Mouse (Mus musculus): ENCODE measurements around the gene Rps6ka4. TPM values are rescaled to one million over a fixed set of nuclear protein-coding genes. Genes with fewer than 3 reads are reported as not detected.
A peak's percentile ranks its signal among the peaks of the same experiment; 100 is the strongest.

The Rps6ka4 gene
- polyA plus RNA-seq, 1 experiment from 2014 or later: 28.6 TPM

DNA sequence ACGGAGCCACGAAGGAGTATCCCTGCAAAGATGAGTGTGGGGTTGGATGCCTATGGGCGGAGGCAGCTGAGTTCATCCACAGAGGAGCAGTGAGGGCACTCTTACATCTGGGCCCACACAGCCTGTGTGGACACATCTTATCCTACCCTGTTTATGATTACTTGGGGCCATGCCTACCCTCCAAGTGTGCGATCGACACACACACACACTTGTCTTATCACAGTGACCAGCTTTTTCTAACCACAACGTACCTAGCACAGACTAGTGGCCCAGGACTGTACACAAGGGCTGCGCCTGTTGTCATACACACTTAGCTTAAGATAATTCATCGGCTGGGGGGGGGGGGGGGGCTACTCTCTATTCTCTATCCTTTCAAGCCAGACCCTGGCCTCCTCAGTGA is 8.1 kb downstream of the Rps6ka4 start:
- Histone ChIP-seq H3K4me3 (ENCODE audit: low read depth, low read length) (no peak overlapping the region), H3K27me3 (ENCODE audit: insufficient read depth, low read length) (peaks cover 39% of the 10 kb centered on the region), H3K36me3 (ENCODE audit: insufficient read depth) (peaks cover 46% of the 10 kb centered on the region), H3K9ac (no peak overlapping the region), H3K4me2 (no peak overlapping the region), H3K27ac (ENCODE audit: low read depth) (no peak overlapping the region), H3K9me3 (ENCODE audit: low read depth, low read length) (no peaks in the 10 kb centered on the region), H3K4me1 (ENCODE audit: insufficient read depth) (no peaks in the 10 kb centered on the region)
- no peak for TF ChIP-seq CTCF (IDR thresholded peaks at IDR 0.05; ENCODE audit: low read depth)
- DNase-seq: no peak
- WGBS: 86% methylated on average over 8 of the region's 8 CpGs
- ATAC-seq (ENCODE audit: insufficient read depth): no peak

DNA sequence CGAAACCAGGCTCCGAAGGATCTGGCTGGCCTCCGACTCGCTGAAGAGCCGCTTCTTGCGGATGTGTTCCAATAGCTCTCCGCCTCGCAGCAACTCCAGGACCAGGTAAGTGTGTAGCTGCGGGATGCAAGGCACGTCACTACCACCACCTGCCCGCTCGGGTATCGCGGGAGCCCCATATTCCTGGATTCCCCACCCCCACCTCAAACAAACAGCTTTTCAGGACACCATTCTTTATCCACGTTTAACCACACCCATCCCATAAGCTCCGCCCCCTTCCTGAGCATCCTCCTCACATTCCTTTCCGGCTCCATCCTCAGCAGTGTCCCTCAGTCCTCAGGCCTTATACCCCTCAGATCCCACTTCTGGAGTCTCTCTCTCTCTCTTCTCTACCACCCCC is 9.1 kb downstream of the Rps6ka4 start:
- ATAC-seq (ENCODE audit: insufficient read depth): no peak
- peaks cover 39% of the 10 kb centered on the region for H3K36me3 ChIP-seq (ENCODE audit: insufficient read depth)
- DNase-seq: no peak
- 21% methylated on average over 17 of the region's 17 CpGs for WGBS
- H3K9me3 ChIP-seq (ENCODE audit: low read depth, low read length): no peaks in the 10 kb centered on the region
- no peak for TF ChIP-seq CTCF (IDR thresholded peaks at IDR 0.05; ENCODE audit: low read depth)
- H3K27ac ChIP-seq (ENCODE audit: low read depth): no peak overlapping the region
- H3K4me2 ChIP-seq: 0 out of 2 replicates have a peak overlapping the region, but pooled peaks have one; percentile 20
- H3K4me3 ChIP-seq (ENCODE audit: low read depth, low read length): no peak overlapping the region
- no peak overlapping the region for H3K9ac ChIP-seq
- peaks cover 39% of the 10 kb centered on the region for H3K27me3 ChIP-seq (ENCODE audit: insufficient read depth, low read length)
- no peaks in the 10 kb centered on the region for H3K4me1 ChIP-seq (ENCODE audit: insufficient read depth)

DNA sequence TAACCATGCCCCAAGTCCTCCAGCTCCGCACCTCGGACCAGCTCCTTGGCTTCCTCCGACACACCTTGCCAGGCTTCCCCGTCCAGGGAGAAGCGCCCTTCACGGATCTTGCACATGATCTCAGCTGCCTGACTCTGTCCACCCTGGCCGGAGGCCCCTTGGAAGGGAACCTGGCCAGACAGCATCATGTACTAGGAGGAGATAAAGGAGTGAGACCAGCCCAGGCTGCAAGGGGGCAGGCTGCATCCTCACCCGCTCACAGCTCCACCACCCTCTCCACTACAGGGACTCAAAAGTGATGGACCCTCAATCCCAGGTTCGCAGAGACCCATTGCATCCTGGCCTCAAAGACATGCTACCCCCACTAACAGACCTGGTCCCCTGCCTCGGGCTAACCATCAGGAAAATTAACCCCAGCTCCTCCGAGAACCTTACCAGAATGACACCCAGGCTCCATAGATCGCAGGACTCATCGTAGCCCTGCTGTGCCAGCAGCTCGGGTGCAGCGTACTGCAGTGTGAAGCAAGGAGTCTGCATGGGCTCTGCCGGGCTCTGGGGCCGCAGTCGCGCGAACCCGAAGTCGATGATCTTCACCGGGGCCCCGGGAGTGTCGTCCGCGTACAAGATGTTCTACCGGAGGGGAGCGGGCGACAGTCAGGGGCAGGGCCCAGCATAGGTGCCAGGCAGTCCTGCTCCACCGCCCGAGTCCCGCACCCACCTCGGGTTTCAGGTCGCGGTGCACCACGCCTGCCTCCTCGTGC is 9.7 kb downstream of the Rps6ka4 start:
- no peak for TF ChIP-seq CTCF (IDR thresholded peaks at IDR 0.05; ENCODE audit: low read depth)
- Histone ChIP-seq H3K27me3 (ENCODE audit: insufficient read depth, low read length) (peaks cover 39% of the 10 kb centered on the region), H3K4me1 (ENCODE audit: insufficient read depth) (no peaks in the 10 kb centered on the region), H3K36me3 (ENCODE audit: insufficient read depth) (peaks cover 36% of the 10 kb centered on the region), H3K4me3 (ENCODE audit: low read depth, low read length) (peak overlapping the region; percentile 20; the same call in 1 of the 2 replicates), H3K9me3 (ENCODE audit: low read depth, low read length) (no peaks in the 10 kb centered on the region), H3K4me2 (peak overlapping the region; percentile 55), H3K9ac (no peak overlapping the region; the same call in 1 of the 2 replicates), H3K27ac (ENCODE audit: low read depth) (no peak overlapping the region)
- 20% methylated on average over 38 of the region's 38 CpGs for WGBS
- ATAC-seq (ENCODE audit: insufficient read depth): 0 out of 2 replicates have a peak, but pooled peaks have one; percentile 21
- no peak for DNase-seq

DNA sequence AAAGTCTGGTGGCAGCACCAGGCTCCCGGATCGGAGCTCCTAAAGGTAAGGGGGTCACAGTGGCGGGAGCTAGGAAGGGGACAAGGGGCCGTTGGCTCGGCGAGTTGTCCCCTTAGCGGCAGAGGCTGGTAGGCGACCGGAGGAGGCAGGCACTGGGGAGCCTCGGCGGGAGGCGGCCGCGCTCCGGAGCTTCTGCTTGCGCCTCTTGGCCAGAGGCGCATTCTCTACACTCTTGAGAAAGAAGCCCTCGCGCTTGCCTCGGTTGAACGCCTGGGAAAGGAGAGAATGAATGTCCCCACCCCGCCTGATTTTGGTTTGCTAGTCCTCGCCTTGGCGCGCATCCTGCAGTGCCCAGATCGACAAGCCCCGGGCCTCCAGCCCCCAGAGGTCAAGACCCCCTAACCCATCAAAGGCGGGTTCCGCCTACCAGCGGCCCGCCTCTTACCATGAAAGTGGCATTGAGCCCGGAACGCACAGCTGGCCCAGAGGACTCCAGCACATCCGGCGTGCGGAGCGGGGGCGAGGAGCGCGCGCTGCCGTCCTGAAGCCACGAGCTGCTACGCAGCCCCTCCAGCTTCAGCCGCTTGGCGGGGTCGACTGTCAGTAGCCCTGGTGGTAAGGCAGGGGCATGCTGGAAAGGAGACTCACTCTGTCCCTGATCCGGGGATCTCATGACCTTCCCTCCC is 10.4 kb downstream of the Rps6ka4 start:
- H3K4me3 ChIP-seq (ENCODE audit: low read depth, low read length): peak overlapping the region; percentile 20
- no peaks in the 10 kb centered on the region for H3K4me1 ChIP-seq (ENCODE audit: insufficient read depth)
- peak; percentile 90 for DNase-seq
- H3K27me3 ChIP-seq (ENCODE audit: insufficient read depth, low read length): peaks cover 39% of the 10 kb centered on the region
- H3K27ac ChIP-seq (ENCODE audit: low read depth): no peak overlapping the region
- peak; percentile 60 for ATAC-seq (ENCODE audit: insufficient read depth)
- H3K9ac ChIP-seq: no peak overlapping the region; the same call in 1 of the 2 replicates
- H3K9me3 ChIP-seq (ENCODE audit: low read depth, low read length): no peaks in the 10 kb centered on the region
- peak; percentile 37; the same call in 1 of the 2 replicates for TF ChIP-seq CTCF (IDR thresholded peaks at IDR 0.05; ENCODE audit: low read depth)
- H3K36me3 ChIP-seq (ENCODE audit: insufficient read depth): peaks cover 36% of the 10 kb centered on the region
- 7% methylated on average over 48 of the region's 48 CpGs for WGBS
- H3K4me2 ChIP-seq: peak overlapping the region; percentile 55

DNA sequence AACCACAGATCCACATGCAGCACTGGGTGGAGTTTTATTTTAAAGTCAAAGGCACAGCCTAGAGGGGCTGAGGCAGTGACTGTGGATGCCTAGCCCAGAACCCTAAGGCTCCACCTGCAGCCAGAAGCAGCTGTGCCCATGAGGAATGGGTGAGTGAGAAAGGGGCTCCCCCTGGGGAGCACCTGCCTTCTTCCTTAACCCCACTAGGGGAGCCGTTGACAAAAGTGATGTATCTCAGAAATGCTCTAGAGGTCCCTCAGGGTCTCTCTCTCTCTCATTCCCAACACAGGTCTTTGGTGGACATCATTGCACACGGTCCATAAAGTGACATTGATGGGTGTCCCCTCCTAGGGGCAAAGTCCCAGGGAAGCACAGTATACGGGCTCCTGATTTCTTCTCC is 11.4 kb downstream of the Rps6ka4 start:
- Histone ChIP-seq H3K4me2 (no peak overlapping the region), H3K4me1 (ENCODE audit: insufficient read depth) (no peaks in the 10 kb centered on the region), H3K9ac (no peak overlapping the region), H3K9me3 (ENCODE audit: low read depth, low read length) (no peaks in the 10 kb centered on the region), H3K36me3 (ENCODE audit: insufficient read depth) (peaks cover 27% of the 10 kb centered on the region), H3K27me3 (ENCODE audit: insufficient read depth, low read length) (peaks cover 39% of the 10 kb centered on the region), H3K27ac (ENCODE audit: low read depth) (no peak overlapping the region), H3K4me3 (ENCODE audit: low read depth, low read length) (no peak overlapping the region)
- ATAC-seq (ENCODE audit: insufficient read depth) (no peak), DNase-seq (no peak)
- peak; percentile 24; the same call in 1 of the 2 replicates for TF ChIP-seq CTCF (IDR thresholded peaks at IDR 0.05; ENCODE audit: low read depth)
- 24% methylated on average over 3 of the region's 3 CpGs for WGBS

DNA sequence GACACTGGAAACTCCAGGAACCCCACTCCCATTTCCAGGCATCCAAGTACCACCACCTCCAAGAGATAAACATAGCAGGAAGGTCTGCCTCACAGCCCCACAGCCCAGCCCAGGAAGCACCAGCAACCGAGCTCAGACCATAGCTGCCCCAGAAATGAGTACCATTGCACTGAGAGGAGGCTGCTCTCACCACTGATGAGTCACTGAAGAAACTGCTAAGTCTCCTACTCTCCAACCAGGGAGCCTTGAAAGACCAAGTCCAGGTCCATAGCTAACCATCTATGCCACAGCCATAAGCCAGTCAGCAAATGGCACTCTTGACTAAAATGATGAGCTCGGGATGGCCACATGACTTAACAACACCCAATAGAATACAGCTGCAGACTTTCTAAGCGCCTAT is 13.8 kb downstream of the Rps6ka4 start:
- H3K4me3 ChIP-seq (ENCODE audit: low read depth, low read length): no peak overlapping the region
- DNase-seq: no peak
- WGBS: 73% methylated on average over 3 of the region's 3 CpGs

DNA sequence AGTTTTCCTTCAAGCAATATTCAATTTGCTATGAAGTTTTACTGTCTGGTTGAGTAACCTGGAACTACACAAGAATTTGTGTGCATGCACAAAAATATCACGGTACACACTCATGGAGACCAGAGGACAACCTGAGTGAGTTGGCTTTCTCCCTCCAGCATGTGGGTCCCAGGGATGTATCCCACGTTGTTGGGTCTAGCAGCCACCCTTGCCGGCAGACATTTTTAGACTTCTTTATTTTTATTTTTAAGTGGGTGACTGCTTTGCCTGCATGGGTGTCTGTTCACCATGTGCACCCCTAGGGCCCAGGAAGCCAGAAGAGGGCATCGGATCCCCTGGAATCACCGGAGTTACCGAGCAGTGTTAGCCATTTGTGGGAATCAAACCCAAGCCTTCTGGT is 15.1 kb downstream of the Rps6ka4 start:
- no peak overlapping the region for H3K9ac ChIP-seq
- no peak for TF ChIP-seq CTCF (IDR thresholded peaks at IDR 0.05; ENCODE audit: low read depth)
- no peak overlapping the region for H3K4me3 ChIP-seq (ENCODE audit: low read depth, low read length)
- WGBS: 79% methylated on average over 6 of the region's 6 CpGs
- H3K4me2 ChIP-seq: no peak overlapping the region
- H3K9me3 ChIP-seq (ENCODE audit: low read depth, low read length): no peaks in the 10 kb centered on the region
- ATAC-seq (ENCODE audit: insufficient read depth) (no peak), DNase-seq (no peak)
- peaks cover 19% of the 10 kb centered on the region for H3K27me3 ChIP-seq (ENCODE audit: insufficient read depth, low read length)
- H3K4me1 ChIP-seq (ENCODE audit: insufficient read depth): no peaks in the 10 kb centered on the region
- H3K27ac ChIP-seq (ENCODE audit: low read depth): no peak overlapping the region
- peaks cover 4% of the 10 kb centered on the region; the same call in 1 of the 2 replicates for H3K36me3 ChIP-seq (ENCODE audit: insufficient read depth)

More for the DNA sequence above, 13.8 kb downstream of the Rps6ka4 start:
- H3K9me3 ChIP-seq (ENCODE audit: low read depth, low read length): no peaks in the 10 kb centered on the region
- no peak for ATAC-seq (ENCODE audit: insufficient read depth)
- peaks cover 31% of the 10 kb centered on the region for H3K27me3 ChIP-seq (ENCODE audit: insufficient read depth, low read length)
- H3K27ac ChIP-seq (ENCODE audit: low read depth): no peak overlapping the region
- no peaks in the 10 kb centered on the region for H3K4me1 ChIP-seq (ENCODE audit: insufficient read depth)
- no peak overlapping the region for H3K4me2 ChIP-seq
- H3K36me3 ChIP-seq (ENCODE audit: insufficient read depth): peaks cover 11% of the 10 kb centered on the region
- no peak for TF ChIP-seq CTCF (IDR thresholded peaks at IDR 0.05; ENCODE audit: low read depth)
- H3K9ac ChIP-seq: no peak overlapping the region
